Mouse (Mus musculus) lung, postnatal 0 days (tissue): ENCODE measurements around the gene Kcnq5.

Source experiments
- CTCF ChIP-seq: IDR thresholded peaks from 2 replicates; pipeline ENCODE4 v1.5.1; 2016; ENCODE audit warnings: antibody characterized with exemption, mild to moderate bottlenecking
- EP300 ChIP-seq: IDR thresholded peaks from 2 replicates; pipeline ENCODE4 v1.6.1; 2016; ENCODE audit warnings: antibody characterized with exemption, mild to moderate bottlenecking, control low read depth

- TF ChIP-seq CTCF, result no peak
- no peak for TF ChIP-seq EP300
Measured at GRCm38 (mm10) chr1:21688918-21689317, 272.8 kb downstream of the Kcnq5 start.
